Mouse (Mus musculus): Measurements from ENCODE around the gene Tmc5. TPM values are rescaled to one million over a fixed set of nuclear protein-coding genes. Genes with fewer than 3 reads are reported as not detected.

Gene Tmc5
- polyA plus RNA-seq, 1 experiment from 2014 or later, result not detected

GRCm38 (mm10) chr7:118691287-118691686 lies 94.2 kb downstream of the Tmc5 start:
- Histone ChIP-seq H3K27ac (no peak overlapping the region), H3K36me3 (ENCODE audit: inconsistent target) (peaks cover 42% of the 10 kb centered on the region), H3K4me3 (ENCODE audit: inconsistent target) (no peak overlapping the region), H3K79me2 (ENCODE audit: inconsistent target) (no peaks in the 10 kb centered on the region)
- whole genome bisulfite sequencing (ENCODE audit: missing documents), result 86% methylated on average over 2 of the region's 2 CpGs

- no peak overlapping the region for H3K4me3 ChIP-seq (ENCODE audit: inconsistent target)
- WGBS (ENCODE audit: missing documents), result 95% methylated on average over 6 of the region's 6 CpGs
- peaks cover 31% of the 10 kb centered on the region for H3K79me2 ChIP-seq (ENCODE audit: inconsistent target)
- H3K36me3 ChIP-seq (ENCODE audit: inconsistent target), result peaks cover 35% of the 10 kb centered on the region; the same call in 1 of the 2 replicates
- H3K27ac ChIP-seq, result no peak overlapping the region
Measured at GRCm38 (mm10) chr7:118696146-118696545, 99.0 kb downstream of the Tmc5 start.

- WGBS (ENCODE audit: missing documents), result 58% methylated on average over 4 of the region's 4 CpGs
- Histone ChIP-seq H3K79me2 (ENCODE audit: inconsistent target) (peaks cover 41% of the 10 kb centered on the region), H3K27ac (no peak overlapping the region), H3K4me3 (ENCODE audit: inconsistent target) (no peak overlapping the region), H3K36me3 (ENCODE audit: inconsistent target) (peaks cover 24% of the 10 kb centered on the region; the same call in 1 of the 2 replicates)
Measured at GRCm38 (mm10) chr7:118697168-118697567, 100.1 kb downstream of the Tmc5 start.

- whole genome bisulfite sequencing (ENCODE audit: missing documents), result 65% methylated on average over 9 of the region's 9 CpGs
- peaks cover 52% of the 10 kb centered on the region for H3K79me2 ChIP-seq (ENCODE audit: inconsistent target)
- H3K36me3 ChIP-seq (ENCODE audit: inconsistent target), result peaks cover 15% of the 10 kb centered on the region; the same call in 1 of the 2 replicates
- no peak overlapping the region for H3K27ac ChIP-seq
- H3K4me3 ChIP-seq (ENCODE audit: inconsistent target), result no peak overlapping the region
Measured at GRCm38 (mm10) chr7:118698882-118699281, 101.8 kb downstream of the Tmc5 start.

GRCm38 (mm10) chr7:118703144-118703561 lies 106.1 kb downstream of the Tmc5 start:
- Histone ChIP-seq H3K4me3 (ENCODE audit: inconsistent target) (no peak overlapping the region), H3K36me3 (ENCODE audit: inconsistent target) (0 out of 2 replicates have a peak, but pooled peaks cover 3% of the 10 kb centered on the region), H3K27ac (peak overlapping the region; percentile 32), H3K79me2 (ENCODE audit: inconsistent target) (peaks cover 63% of the 10 kb centered on the region)
- WGBS (ENCODE audit: missing documents), result 36% methylated on average over 15 of the region's 15 CpGs

GRCm38 (mm10) chr7:118704001-118704850 lies 107.1 kb downstream of the Tmc5 start:
- Histone ChIP-seq H3K36me3 (ENCODE audit: inconsistent target) (no peaks in the 10 kb centered on the region), H3K4me3 (ENCODE audit: inconsistent target) (peak overlapping the region; percentile 52), H3K79me2 (ENCODE audit: inconsistent target) (peaks cover 53% of the 10 kb centered on the region), H3K27ac (no peak overlapping the region)
- 85% methylated on average over 9 of the region's 9 CpGs for WGBS (ENCODE audit: missing documents)

- H3K27ac ChIP-seq, result no peak within 1 kb of the TSS
- peaks cover 42% of the 10 kb centered on the region for H3K79me2 ChIP-seq (ENCODE audit: inconsistent target)
- under 1% methylated on average over 60 of the region's 66 CpGs for WGBS (ENCODE audit: missing documents)
- no peaks in the 10 kb centered on the region for H3K36me3 ChIP-seq (ENCODE audit: inconsistent target)
- H3K4me3 ChIP-seq (ENCODE audit: inconsistent target), result peak within 1 kb of the TSS; percentile 52
Measured at GRCm38 (mm10) chr7:118705101-118705961, 108.2 kb downstream of the Tmc5 start, which contains the start of gene Gde1. Gene Gde1, minus strand, starts transcription at chr7:118705778.

- no peaks in the 10 kb centered on the region for H3K36me3 ChIP-seq (ENCODE audit: inconsistent target)
- H3K27ac ChIP-seq, result no peak overlapping the region
- WGBS (ENCODE audit: missing documents), result 83% methylated on average over 6 of the region's 6 CpGs
- no peak overlapping the region for H3K4me3 ChIP-seq (ENCODE audit: inconsistent target)
- H3K79me2 ChIP-seq (ENCODE audit: inconsistent target), result peaks cover 35% of the 10 kb centered on the region
Measured at GRCm38 (mm10) chr7:118706051-118706450, 109.0 kb downstream of the Tmc5 start.

- WGBS (ENCODE audit: missing documents), result 91% methylated on average over 5 of the region's 5 CpGs
- no peaks in the 10 kb centered on the region for H3K36me3 ChIP-seq (ENCODE audit: inconsistent target)
- H3K27ac ChIP-seq, result no peak overlapping the region
- H3K4me3 ChIP-seq (ENCODE audit: inconsistent target), result no peak overlapping the region
- H3K79me2 ChIP-seq (ENCODE audit: inconsistent target), result peaks cover 31% of the 10 kb centered on the region
Measured at GRCm38 (mm10) chr7:118706488-118706887, 109.4 kb downstream of the Tmc5 start.

GRCm38 (mm10) chr7:118707216-118707615 lies 110.1 kb downstream of the Tmc5 start:
- WGBS (ENCODE audit: missing documents), result 80% methylated on average over 1 of the region's 2 CpGs

GRCm38 (mm10) chr7:118708002-118708401 lies 110.9 kb downstream of the Tmc5 start:
- Histone ChIP-seq H3K4me3 (ENCODE audit: inconsistent target) (no peak overlapping the region), H3K79me2 (ENCODE audit: inconsistent target) (peaks cover 19% of the 10 kb centered on the region; the same call in 1 of the 2 replicates), H3K27ac (no peak overlapping the region), H3K36me3 (ENCODE audit: inconsistent target) (no peaks in the 10 kb centered on the region)
- WGBS (ENCODE audit: missing documents), result 95% methylated on average over 3 of the region's 4 CpGs

More at GRCm38 (mm10) chr7:118707216-118707615, 110.1 kb downstream of the Tmc5 start:
- H3K79me2 ChIP-seq (ENCODE audit: inconsistent target), result peaks cover 23% of the 10 kb centered on the region; the same call in 1 of the 2 replicates
- no peak overlapping the region for H3K27ac ChIP-seq
- no peak overlapping the region for H3K4me3 ChIP-seq (ENCODE audit: inconsistent target)
- no peaks in the 10 kb centered on the region for H3K36me3 ChIP-seq (ENCODE audit: inconsistent target)

- Histone ChIP-seq H3K79me2 (ENCODE audit: inconsistent target) (no peaks in the 10 kb centered on the region), H3K4me3 (ENCODE audit: inconsistent target) (no peak overlapping the region), H3K36me3 (ENCODE audit: inconsistent target) (no peaks in the 10 kb centered on the region), H3K27ac (no peak overlapping the region)
- WGBS (ENCODE audit: missing documents), result 90% methylated on average over 3 of the region's 5 CpGs
Measured at GRCm38 (mm10) chr7:118710776-118711175, 113.7 kb downstream of the Tmc5 start.

GRCm38 (mm10) chr7:118712228-118713173 lies 115.4 kb downstream of the Tmc5 start, which contains the start of gene Ccp110:
Gene Ccp110, plus strand, starts transcription at chr7:118712552.
- Histone ChIP-seq H3K4me3 (ENCODE audit: inconsistent target) (peak within 1 kb of the TSS; percentile 90), H3K27ac (no peak within 1 kb of the TSS)
- 1% methylated on average over 46 of the region's 48 CpGs for WGBS (ENCODE audit: missing documents)

More at GRCm38 (mm10) chr7:118712228-118713173, 115.4 kb downstream of the Tmc5 start, which contains the start of gene Ccp110:
- Histone ChIP-seq H3K79me2 (ENCODE audit: inconsistent target) (no peaks in the 10 kb centered on the region), H3K36me3 (ENCODE audit: inconsistent target) (no peaks in the 10 kb centered on the region)
